In genomic region chr14:72986044-72986443, GRCm38 (mm10) we compare ENCODE assay signal across 22 mouse cellular contexts.
DNase-seq lines count a peak whose midpoint lies in the region; ATAC-seq and TF ChIP-seq lines count a peak whose summit lies in the region.
"Had no signal": no experiment of that assay in that cellular context is flagged by ENCODE, and none has a peak within 500 bp of the region (broad histone marks: within the 10 kb centered on the region; RNA-seq: fewer than 3 reads in every experiment).

No protein-coding gene starts in this region.

- H3K9me3 ChIP-seq in kidney, embryonic 14.5 days (ENCODE audit: control insufficient read depth, low read length): no peaks in the 10 kb centered on the region
- H3K9me3 ChIP-seq in kidney, postnatal 0 days (replicated peaks; ENCODE audit: low read length): no peaks in the 10 kb centered on the region
- no peaks in the 10 kb centered on the region for H3K9me3 ChIP-seq in kidney, embryonic 16.5 days (ENCODE audit: low read length)
- H3K9me3 ChIP-seq: G1E had no signal

- no peaks in the 10 kb centered on the region for H3K36me3 ChIP-seq in kidney, embryonic 14.5 days (ENCODE audit: control insufficient read depth, insufficient read depth, low read length)
- no peaks in the 10 kb centered on the region for H3K36me3 ChIP-seq in kidney, adult 2 months (ENCODE audit: control insufficient read depth, insufficient read depth, low read length)
- H3K36me3 ChIP-seq in kidney, postnatal 0 days (ENCODE audit: insufficient read depth, low read length): no peaks in the 10 kb centered on the region
- H3K36me3 ChIP-seq in kidney, embryonic 16.5 days (ENCODE audit: insufficient read depth, low read length): no peaks in the 10 kb centered on the region
- H3K36me3 ChIP-seq: G1E had no signal

- H3K27ac ChIP-seq in kidney, embryonic 14.5 days (ENCODE audit: low read depth, low read length): no peak overlapping the region
- no peak overlapping the region for H3K27ac ChIP-seq in kidney, adult 2 months (ENCODE audit: insufficient read depth, low read depth, low read length)
- no peak overlapping the region for H3K27ac ChIP-seq in kidney, postnatal 0 days
- no peak overlapping the region for H3K27ac ChIP-seq in kidney, embryonic 16.5 days (ENCODE audit: low read length)

- WGBS in kidney, embryonic 14.5 days: 30% methylated on average over 2 of the region's 2 CpGs
- 27% methylated on average over 2 of the region's 2 CpGs for WGBS in kidney, adult 2 months
- WGBS in kidney, postnatal 0 days: 20% methylated on average over 2 of the region's 2 CpGs
- WGBS in kidney, embryonic 16.5 days: 34% methylated on average over 2 of the region's 2 CpGs

- no peak overlapping the region for H3K4me3 ChIP-seq in kidney, embryonic 14.5 days (ENCODE audit: low read length)
- no peak overlapping the region for H3K4me3 ChIP-seq in kidney, adult 2 months (ENCODE audit: insufficient read depth, low read depth, low read length)
- H3K4me3 ChIP-seq in kidney, postnatal 0 days (replicated peaks; ENCODE audit: low read depth, low read length): no peak overlapping the region
- H3K4me3 ChIP-seq in kidney, embryonic 16.5 days (ENCODE audit: low read length): no peak overlapping the region

- TF ChIP-seq CTCF in kidney, adult 2 months (conservative IDR thresholded peaks at IDR 0.05; ENCODE audit: insufficient read depth, insufficient read length, low read depth, low read length): no peak
- no peak for TF ChIP-seq CTCF in kidney, postnatal 0 days (IDR thresholded peaks at IDR 0.05; ENCODE audit: low read depth)

- H3K9ac ChIP-seq in kidney, embryonic 14.5 days (ENCODE audit: low read depth, low read length): no peak overlapping the region
- H3K9ac ChIP-seq in kidney, postnatal 0 days (ENCODE audit: low read depth, low read length): no peak overlapping the region
- H3K9ac ChIP-seq in kidney, embryonic 16.5 days (replicated peaks; ENCODE audit: low read length): no peak overlapping the region

- DNase-seq in kidney, adult 2 months: no peak
- peak; percentile 68 for DNase-seq in kidney, postnatal 0 days (ENCODE audit: low spot score)
- peak; percentile 18 for DNase-seq in brain, adult 2 months (ENCODE audit: low read depth, low spot score)
- DNase-seq: adrenal gland, adult 2 months; adrenal gland, adult 8-10 months; adrenal gland, postnatal 10 days; adrenal gland, postnatal 14 days; adrenal gland, postnatal 25 days; adrenal gland, postnatal 36 days; B cell, adult 2 months; cerebellum, adult 11 months; cerebellum, adult 11-12 months; cerebellum, adult 18-20 months; cerebellum, adult 2 months had no signal

- no peaks in the 10 kb centered on the region for H3K4me1 ChIP-seq in kidney, embryonic 14.5 days (ENCODE audit: control insufficient read depth, insufficient read depth, low read length)
- H3K4me1 ChIP-seq in kidney, adult 2 months (ENCODE audit: control insufficient read depth, insufficient read depth, low read length): peaks cover 5% of the 10 kb centered on the region
- no peaks in the 10 kb centered on the region for H3K4me1 ChIP-seq in kidney, postnatal 0 days (replicated peaks; ENCODE audit: insufficient read depth, low read length)
- peaks cover 9% of the 10 kb centered on the region; the same call in 1 of the 2 replicates for H3K4me1 ChIP-seq in kidney, embryonic 16.5 days (ENCODE audit: insufficient read depth, low read length)

- ATAC-seq in kidney, embryonic 14.5 days (ENCODE audit: low FRiP score, low TSS enrichment): peak; percentile 62; the same call in 1 of the 2 replicates
- no peak for ATAC-seq in kidney, postnatal 0 days (replicated peaks; ENCODE audit: low FRiP score, low read depth)
- no peak; the same call in 1 of the 2 replicates for ATAC-seq in kidney, embryonic 16.5 days (ENCODE audit: low FRiP score, low TSS enrichment)
- ATAC-seq in inflammation-experienced regulatory T-cells, adult 6 months: no peak
- ATAC-seq: activated CD4-positive, CD25-positive, alpha-beta regulatory T cell, adult 4 months; CD4-positive, CD25-positive, alpha-beta regulatory T cell, adult 4 months; Patski had no signal

- H3K4me2 ChIP-seq in kidney, embryonic 14.5 days (replicated peaks; ENCODE audit: low read depth, low read length): no peak overlapping the region
- H3K4me2 ChIP-seq in kidney, postnatal 0 days (ENCODE audit: low read length): no peak overlapping the region
- H3K4me2 ChIP-seq in kidney, embryonic 16.5 days (replicated peaks; ENCODE audit: low read depth, low read length): no peak overlapping the region

- no peaks in the 10 kb centered on the region for H3K27me3 ChIP-seq in kidney, embryonic 14.5 days (ENCODE audit: control insufficient read depth, insufficient read depth, low read length)
- no peaks in the 10 kb centered on the region; the same call in 1 of the 2 replicates for H3K27me3 ChIP-seq in kidney, adult 2 months (replicated peaks; ENCODE audit: control insufficient read depth, insufficient read depth, low read length)
- no peaks in the 10 kb centered on the region for H3K27me3 ChIP-seq in kidney, postnatal 0 days (ENCODE audit: insufficient read depth, low read length)
- H3K27me3 ChIP-seq in kidney, embryonic 16.5 days (ENCODE audit: insufficient read depth, low read length): no peaks in the 10 kb centered on the region
- H3K27me3 ChIP-seq: CH12.LX, Patski had no signal

- TF ChIP-seq POLR2A in kidney, adult 2 months (IDR thresholded peaks at IDR 0.05; ENCODE audit: low read depth, low read length): no peak
